In the genomic region with DNA sequence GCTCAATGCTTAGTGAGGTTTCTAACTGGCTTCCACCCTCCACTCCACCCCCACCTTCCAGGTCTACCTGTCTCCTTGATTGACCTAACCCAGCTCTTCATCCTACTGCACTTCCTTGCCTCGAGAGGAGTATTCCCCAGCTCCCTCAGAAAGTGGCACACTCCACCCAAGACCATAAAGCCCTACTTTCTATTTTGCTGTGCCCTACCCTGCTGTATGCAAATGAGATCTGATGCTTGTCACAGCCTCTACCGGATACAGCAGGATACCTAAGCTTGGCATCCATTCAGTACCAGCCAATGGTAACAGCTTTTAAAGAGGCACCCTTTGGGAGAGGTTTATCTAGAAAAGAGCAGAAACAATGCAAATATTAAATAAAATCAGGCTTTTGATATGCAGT, we compare ENCODE assay signal across 24 mouse cellular contexts.
"Had no signal": no experiment of that assay in that cellular context is flagged by ENCODE, and none has a peak within 500 bp of the region (broad histone marks: within the 10 kb centered on the region; RNA-seq: fewer than 3 reads in every experiment).

No protein-coding gene starts in this region.

- H3K4me2 ChIP-seq: heart, embryonic 12.5 days; hindbrain, embryonic 12.5 days; hindbrain, embryonic 14.5 days; limb, embryonic 13.5 days; limb, embryonic 15.5 days; liver, embryonic 12.5 days had no signal

- H3K27me3 ChIP-seq: hindbrain, embryonic 12.5 days; limb, embryonic 13.5 days; limb, embryonic 15.5 days had no signal

- H3K9me3 ChIP-seq: heart, embryonic 10.5 days; hindbrain, embryonic 10.5 days; hindbrain, embryonic 12.5 days; limb, embryonic 13.5 days; limb, embryonic 15.5 days; liver, embryonic 12.5 days had no signal

- H3K4me3 ChIP-seq: gastrocnemius, adult 2 months; heart, embryonic 10.5 days; heart, embryonic 12.5 days; hindbrain, embryonic 10.5 days; hindbrain, embryonic 12.5 days; limb, embryonic 13.5 days; limb, embryonic 15.5 days; liver, embryonic 12.5 days had no signal

- H3K27ac ChIP-seq: gastrocnemius, adult 2 months; heart, embryonic 10.5 days; hindbrain, embryonic 10.5 days; hindbrain, embryonic 12.5 days; hindbrain, embryonic 14.5 days; limb, embryonic 13.5 days; limb, embryonic 15.5 days; liver, embryonic 12.5 days had no signal

- DNase-seq: gastrocnemius, adult 2 months; gastrocnemius, postnatal 14 days; gastrocnemius, postnatal 36 days; heart, adult 18-20 months; heart, postnatal 10 days; heart, postnatal 4 days; kidney, adult 18-20 months; kidney, adult 8-10 months; kidney, postnatal 10 days; kidney, postnatal 25 days; kidney, postnatal 4 days; layer of hippocampus, adult 9-11 months; layer of hippocampus, postnatal 36 days; left cerebral cortex, postnatal 4 days had no signal

- ATAC-seq: forebrain, embryonic 16.5 days; hindbrain, embryonic 16.5 days; liver, embryonic 12.5 days had no signal

- H3K36me3 ChIP-seq: heart, embryonic 10.5 days; heart, embryonic 12.5 days; hindbrain, embryonic 10.5 days; hindbrain, embryonic 12.5 days; limb, embryonic 13.5 days; limb, embryonic 15.5 days; liver, embryonic 12.5 days had no signal

- H3K9ac ChIP-seq: heart, embryonic 12.5 days; hindbrain, embryonic 12.5 days; hindbrain, embryonic 14.5 days; limb, embryonic 13.5 days; limb, embryonic 15.5 days; liver, embryonic 12.5 days had no signal

- H3K4me1 ChIP-seq: limb, embryonic 13.5 days; limb, embryonic 15.5 days had no signal
